Mouse (Mus musculus) gastrocnemius, adult 18-20 months (tissue): Measurements from ENCODE around the gene Mylk4. TPM values are rescaled to one million over a fixed set of nuclear protein-coding genes. Genes with fewer than 3 reads are reported as not detected.

Source experiments
- total RNA-seq, 2 experiments: library from RNA; stranded (reverse); gene quantifications; 2 replicates each; pipeline ENCODE4 v1.2.3; 2021

Gene Mylk4
- total RNA-seq, 2 experiments from 2014 or later: 1,080 to 1,440 TPM

Other genes starting within 250 kb of the Mylk4 start
- gene Wrnip1, start 18.1 kb upstream of the Mylk4 start, total RNA-seq: 1 to 10 TPM; 5.9 to 6.1 TPM
- gene D930007J09Rik, start 18.9 kb upstream of the Mylk4 start, total RNA-seq: not detected
- gene Serpinb1a, start 67.2 kb upstream of the Mylk4 start, total RNA-seq: 1 to 10 TPM; 3.2 to 5.3 TPM
- gene Serpinb1c, start 114.3 kb upstream of the Mylk4 start, total RNA-seq: 1 to 10 TPM; 1.7 to 1.9 TPM
- 1 to 10 TPM; 2.2 to 2.9 TPM for gene Serpinb6b, start 181.3 kb upstream of the Mylk4 start, total RNA-seq
- gene Serpinb9, start 219.3 kb upstream of the Mylk4 start, total RNA-seq: 1 to 10 TPM; 1.8 to 2.8 TPM
- not detected for gene Serpinb9b, start 243.5 kb upstream of the Mylk4 start, total RNA-seq